In the genomic region with DNA sequence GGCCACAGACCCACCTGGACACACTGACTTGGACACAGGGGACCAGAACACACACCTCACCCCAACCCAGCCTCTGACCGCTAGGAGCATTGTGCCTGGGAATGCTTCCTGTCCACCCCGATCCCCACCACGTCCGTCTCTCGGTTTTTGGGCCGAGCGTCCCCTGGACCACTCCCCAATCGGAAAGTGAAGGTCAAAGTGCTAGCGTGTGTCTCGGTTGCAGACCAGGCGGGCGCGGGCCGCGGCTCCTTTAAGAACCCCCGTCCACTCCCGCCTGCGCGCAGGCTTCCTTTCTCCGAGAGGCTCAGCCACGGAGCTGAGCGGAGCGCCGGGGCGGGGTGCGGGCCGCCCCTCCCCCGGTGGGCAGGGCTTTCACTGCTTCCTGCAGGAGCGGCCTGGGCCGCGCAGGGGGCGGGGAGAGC, we compare ENCODE assay signal across 7 mouse cellular contexts. TPM values are rescaled to one million over a fixed set of nuclear protein-coding genes. Genes with fewer than 3 reads are reported as not detected.
DNase-seq lines count a peak whose midpoint lies in the region; ATAC-seq lines count a peak whose summit lies in the region.

No protein-coding gene starts in this region.

- no peaks in the 10 kb centered on the region for H3K9me3 ChIP-seq in midbrain, embryonic 10.5 days (replicated peaks)

- peak; percentile 89 to 92 for DNase-seq in adrenal gland, adult 18-20 months (ENCODE audit: low spot score in 2 of 2)
- peak; percentile 89 for DNase-seq in embryo, embryonic 10 days (ENCODE audit: low spot score)
- DNase-seq in gastrocnemius, postnatal 10 days = peak; percentile 93
- DNase-seq in left cerebral cortex, postnatal 36 days (ENCODE audit: low spot score in 2 of 2) = peak; percentile 88 to 93
- DNase-seq in midbrain, embryonic 10.5 days (ENCODE audit: low spot score) = peak; percentile 90
- peak; percentile 91 for DNase-seq in skeletal muscle tissue, adult 2 months (ENCODE audit: low read depth, low spot score)

- peak; percentile 76 for ATAC-seq in inflammation-experienced regulatory T-cells, adult 6 months

- 0 out of 2 replicates have a peak, but pooled peaks cover 9% of the 10 kb centered on the region for H3K27me3 ChIP-seq in midbrain, embryonic 10.5 days (ENCODE audit: low read depth, poor library complexity, severe bottlenecking)

- peaks cover 91% of the 10 kb centered on the region for H3K4me1 ChIP-seq in midbrain, embryonic 10.5 days

- H3K4me3 ChIP-seq in midbrain, embryonic 10.5 days = peak overlapping the region; percentile 81

- intact Hi-C loops in left cerebral cortex, postnatal 36 days (cut with DNase I) = loop anchor here (2.0 kb wide), 1 partner anchor 132 kb away; no protein-coding TSS in a partner anchor

- H3K27ac ChIP-seq in midbrain, embryonic 10.5 days (replicated peaks) = peak overlapping the region; percentile 93

- H3K36me3 ChIP-seq in midbrain, embryonic 10.5 days = 0 out of 2 replicates have a peak, but pooled peaks cover 5% of the 10 kb centered on the region

- WGBS in midbrain, embryonic 10.5 days = 0% methylated on average over 32 of the region's 32 CpGs

RNA-seq across cellular contexts. Expression of gene Git1, which starts 0.4 kb away (rescaled TPM):
- 10 to 100 TPM; 47.7 to 49.2 TPM for total RNA-seq in adrenal gland, adult 18-20 months (2021)
- 10 to 100 TPM; 31.5 to 39.9 TPM for total RNA-seq in gastrocnemius, postnatal 10 days (2021)
- 10 to 100 TPM in 2 of 3 experiments, 1 to 10 TPM in 1; 9.4 to 13.7 (median 11.0) TPM for polyA plus RNA-seq in inflammation-experienced regulatory T-cells, adult 6 months (2017; shearing (Covaris generic))
- total RNA-seq in left cerebral cortex, postnatal 36 days (2021) = 100 to 1,000 TPM; 277 to 296 TPM
- polyA plus RNA-seq in midbrain, embryonic 10.5 days (2016; fragmentation: Nextera tagmentation; extraction: Ambion mirVana) = 10.9 and 11.7 TPM in 2 replicates

RNA-seq across cellular contexts. Expression of gene Ankrd13b, which starts 3.4 kb away (rescaled TPM):
- total RNA-seq in adrenal gland, adult 18-20 months (2021) = 1 to 10 TPM; 7.9 to 8.3 TPM
- 1 to 10 TPM; 7.2 to 9.3 TPM for total RNA-seq in gastrocnemius, postnatal 10 days (2021)
- polyA plus RNA-seq in inflammation-experienced regulatory T-cells, adult 6 months (2017; shearing (Covaris generic)) = 1 to 10 TPM in 1 of 3 experiments, under 1 TPM in 2; 0.39 to 1.6 (median 0.91) TPM
- total RNA-seq in left cerebral cortex, postnatal 36 days (2021) = 10 to 100 TPM; 84.9 to 99.0 TPM
- 7.4 and 11.8 TPM in 2 replicates for polyA plus RNA-seq in midbrain, embryonic 10.5 days (2016; fragmentation: Nextera tagmentation; extraction: Ambion mirVana)

RNA-seq across cellular contexts. Expression of gene Abhd15, which starts 22.0 kb away (rescaled TPM):
- total RNA-seq in adrenal gland, adult 18-20 months (2021) = 10 to 100 TPM; 16.7 to 27.6 TPM
- under 1 TPM; 0.70 to 0.81 TPM for total RNA-seq in gastrocnemius, postnatal 10 days (2021)
- polyA plus RNA-seq in inflammation-experienced regulatory T-cells, adult 6 months (2017; shearing (Covaris generic)) = 1 to 10 TPM in 2 of 3 experiments, under 1 TPM in 1; 0.88 to 3.8 (median 3.5) TPM
- 1 to 10 TPM; 1.2 to 1.3 TPM for total RNA-seq in left cerebral cortex, postnatal 36 days (2021)
- 3.9 and 4.2 TPM in 2 replicates for polyA plus RNA-seq in midbrain, embryonic 10.5 days (2016; fragmentation: Nextera tagmentation; extraction: Ambion mirVana)

RNA-seq across cellular contexts. Expression of gene Trp53i13, which starts 22.9 kb away (rescaled TPM):
- 10 to 100 TPM; 11.0 to 12.9 TPM for total RNA-seq in adrenal gland, adult 18-20 months (2021)
- 10 to 100 TPM in 1 of 2 experiments, 1 to 10 TPM in 1; 7.7 to 10.0 TPM for total RNA-seq in gastrocnemius, postnatal 10 days (2021)
- polyA plus RNA-seq in inflammation-experienced regulatory T-cells, adult 6 months (2017; shearing (Covaris generic)) = 10 to 100 TPM in 1 of 3 experiments, 1 to 10 TPM in 2; 8.5 to 14.3 (median 8.7) TPM
- 1 to 10 TPM; 3.9 to 4.6 TPM for total RNA-seq in left cerebral cortex, postnatal 36 days (2021)
- 31.3 and 36.5 TPM in 2 replicates for polyA plus RNA-seq in midbrain, embryonic 10.5 days (2016; fragmentation: Nextera tagmentation; extraction: Ambion mirVana)

RNA-seq across cellular contexts. Expression of gene Gm10392, which starts 26.1 kb away (rescaled TPM):
- total RNA-seq in adrenal gland, adult 18-20 months (2021) = not detected
- total RNA-seq in gastrocnemius, postnatal 10 days (2021) = not detected
- 1 to 10 TPM in 1 of 3 experiments, under 1 TPM in 2; 0.33 to 1.6 (median 0.74) TPM for polyA plus RNA-seq in inflammation-experienced regulatory T-cells, adult 6 months (2017; shearing (Covaris generic))
- not detected for total RNA-seq in left cerebral cortex, postnatal 36 days (2021)
- 0.12 TPM in 1 of 2 replicates, not detected in the other for polyA plus RNA-seq in midbrain, embryonic 10.5 days (2016; fragmentation: Nextera tagmentation; extraction: Ambion mirVana)

Comparison
In these comparisons a context has a peak if more than half of its experiments do, and no peak if none do; other contexts are left out.
1. Peak in every context shown above with its lines: DNase-seq, ATAC-seq, H3K4me3 ChIP-seq and H3K27ac ChIP-seq.
2. RNA of gene Git1, which starts 0.4 kb away (total RNA-seq): 277 to 296 TPM in left cerebral cortex, postnatal 36 days; 47.7 to 49.2 TPM in adrenal gland, adult 18-20 months and 31.5 to 39.9 TPM in gastrocnemius, postnatal 10 days; every median in the first group is over 4 times any median in the second.
3. RNA of gene Ankrd13b, which starts 3.4 kb away (total RNA-seq): 84.9 to 99.0 TPM in left cerebral cortex, postnatal 36 days; 7.2 to 9.3 TPM in gastrocnemius, postnatal 10 days and 7.9 to 8.3 TPM in adrenal gland, adult 18-20 months; every median in the first group is over 4 times any median in the second.
4. RNA of gene Abhd15, which starts 22.0 kb away (total RNA-seq): 16.7 to 27.6 TPM in adrenal gland, adult 18-20 months; 1.2 to 1.3 TPM in left cerebral cortex, postnatal 36 days and 0.70 to 0.81 TPM in gastrocnemius, postnatal 10 days; every median in the first group is over 4 times any median in the second.